Mouse (Mus musculus): ENCODE measurements around the gene 1700086D15Rik.

The 1700086D15Rik gene

GRCm38 (mm10) chr11:65159791-65160190, at the start of gene 1700086D15Rik:
Gene 1700086D15Rik (minus strand): TSS chr11:65159891.
- no peak for DNase-seq (ENCODE audit: low read depth, low spot score)

DNA sequence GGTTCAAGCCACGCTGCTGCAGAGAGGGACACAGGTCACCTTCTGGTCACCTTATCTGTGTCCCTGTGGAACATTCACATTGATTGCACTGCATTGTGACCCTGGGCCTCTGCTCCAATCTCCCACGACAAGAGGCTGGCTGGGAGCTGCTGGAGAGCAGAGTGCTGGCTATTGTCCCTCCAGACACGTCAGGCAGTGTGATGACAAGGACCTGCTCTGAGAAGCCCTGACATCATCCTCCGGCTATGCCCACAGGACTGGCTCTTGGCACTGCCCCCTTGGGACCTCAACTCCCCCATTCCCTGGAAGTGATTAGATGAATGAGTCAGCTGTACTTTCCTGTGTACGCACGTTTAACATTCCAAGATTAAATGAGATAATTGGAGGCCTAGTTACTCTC, 49.8 kb upstream of the 1700086D15Rik start:
- DNase-seq (ENCODE audit: low read depth, low spot score) = no peak

GRCm38 (mm10) chr11:65205306-65205705, 45.6 kb upstream of the 1700086D15Rik start:
- no peak for DNase-seq (ENCODE audit: low read depth, low spot score)

GRCm38 (mm10) chr11:65204651-65205050, 45.0 kb upstream of the 1700086D15Rik start:
- DNase-seq (ENCODE audit: low read depth, low spot score) = no peak

- no peak for DNase-seq (ENCODE audit: low read depth, low spot score)
These were observed 43.3 kb upstream of the 1700086D15Rik start for GRCm38 (mm10) chr11:65203020-65203419.

DNA sequence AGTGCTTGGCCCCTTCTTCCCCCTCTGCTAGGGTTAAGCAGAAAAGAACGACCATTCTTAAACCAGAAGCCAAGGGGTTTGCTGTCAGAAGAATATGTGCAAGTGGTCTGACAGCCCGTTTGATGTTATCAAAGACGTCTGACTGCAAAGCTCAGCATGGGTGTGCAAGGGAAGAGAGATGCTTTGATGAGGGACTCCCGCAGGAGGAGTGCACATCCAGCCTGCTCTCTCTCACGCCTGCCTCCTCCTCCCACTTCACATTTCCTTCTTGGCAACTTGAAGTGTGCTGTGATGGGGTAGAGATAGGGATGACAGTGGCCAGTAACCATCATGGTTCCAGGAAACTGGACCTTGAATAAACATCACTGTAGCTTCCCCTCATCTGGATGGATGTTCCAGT, 42.5 kb upstream of the 1700086D15Rik start:
- DNase-seq (ENCODE audit: low read depth, low spot score) = no peak

- DNase-seq (ENCODE audit: low read depth, low spot score) = no peak
These were observed 38.3 kb upstream of the 1700086D15Rik start for GRCm38 (mm10) chr11:65198026-65198425.

GRCm38 (mm10) chr11:65197280-65197679, 37.6 kb upstream of the 1700086D15Rik start:
- DNase-seq (ENCODE audit: low read depth, low spot score) = peak; percentile 71

- no peak for DNase-seq (ENCODE audit: low read depth, low spot score)
These were observed 27.3 kb upstream of the 1700086D15Rik start for GRCm38 (mm10) chr11:65186974-65187373.

GRCm38 (mm10) chr11:65185114-65185513, 25.4 kb upstream of the 1700086D15Rik start:
- DNase-seq (ENCODE audit: low read depth, low spot score) = no peak

DNA sequence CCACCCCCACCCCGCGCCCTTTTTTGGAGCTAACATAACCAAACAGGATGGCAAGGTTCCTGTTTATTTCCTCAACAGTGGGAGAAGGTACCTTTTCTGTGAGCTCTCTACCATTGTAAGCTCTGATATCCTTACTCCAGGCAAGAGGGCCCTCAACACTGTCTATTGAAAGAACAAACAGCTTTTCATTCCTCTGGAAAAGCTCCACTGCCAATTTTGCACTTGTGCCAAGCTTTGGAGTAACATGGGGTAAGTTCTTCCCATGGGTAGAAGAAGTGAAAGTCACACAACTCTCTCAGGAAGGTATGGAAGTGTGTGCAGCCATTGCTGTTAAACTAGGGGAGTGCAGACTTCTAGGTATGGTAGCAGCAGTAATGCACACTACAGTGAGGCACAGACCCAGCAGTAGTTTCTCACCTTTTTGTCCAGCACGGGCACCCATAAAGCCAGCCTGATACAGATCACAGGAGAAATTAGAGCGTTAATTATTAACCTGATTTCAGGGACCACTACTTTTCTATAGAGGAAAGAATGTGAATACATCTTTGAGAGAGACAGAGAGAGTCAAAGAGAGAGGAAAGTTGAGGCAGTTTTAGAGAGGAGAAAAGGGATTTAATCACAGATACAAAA, 10.5 kb upstream of the 1700086D15Rik start:
- DNase-seq (ENCODE audit: low read depth, low spot score) = no peak

GRCm38 (mm10) chr11:65162767-65163120, 3.1 kb upstream of the 1700086D15Rik start, which contains the start of gene Arhgap44:
Gene Arhgap44 (minus strand): TSS chr11:65162961.
- DNase-seq (ENCODE audit: low read depth, low spot score) = peak; percentile 84

GRCm38 (mm10) chr11:65161881-65162766, 2.4 kb upstream of the 1700086D15Rik start:
- DNase-seq (ENCODE audit: low read depth, low spot score) = peak; percentile 58

DNA sequence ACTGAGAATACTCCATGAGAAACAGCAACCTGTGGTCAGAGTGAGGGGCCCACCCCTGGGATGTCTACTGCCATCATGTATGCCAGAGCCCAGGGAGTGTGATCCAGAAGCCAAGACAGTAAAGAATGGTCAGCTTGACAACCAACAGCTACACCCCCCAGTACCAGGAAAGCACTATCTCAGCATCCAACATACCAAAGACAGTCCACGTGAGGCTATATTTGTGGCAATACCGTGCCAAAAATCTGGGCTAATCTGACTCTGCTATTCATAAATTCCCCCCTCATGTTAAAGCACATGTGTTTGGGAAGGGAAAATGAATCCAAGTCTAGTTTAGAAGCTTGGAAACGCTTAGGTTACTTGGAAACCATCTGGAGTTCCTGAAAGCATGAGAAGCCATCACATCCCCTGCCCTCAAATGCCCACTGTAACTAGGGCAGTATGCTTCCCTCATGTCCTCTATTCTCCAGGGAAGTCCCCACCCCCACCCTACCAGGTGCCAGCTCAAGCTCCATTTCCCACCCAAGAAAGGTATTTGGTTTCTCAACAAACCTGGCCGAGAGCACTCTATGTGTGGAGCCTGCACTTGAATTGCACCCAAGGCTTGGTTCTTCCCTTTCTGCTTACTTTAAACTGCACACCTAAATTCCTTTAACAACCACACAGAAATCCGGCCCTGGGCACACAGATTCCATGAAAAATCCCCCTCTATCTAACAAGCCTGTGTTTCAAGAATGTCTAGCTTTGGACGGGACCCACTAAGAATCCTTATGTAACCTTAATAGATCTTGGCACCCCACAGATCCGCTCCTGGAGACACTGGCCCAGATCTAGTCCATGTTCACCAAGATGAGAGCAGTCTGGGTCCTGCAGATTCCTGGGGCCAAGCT, 1.5 kb upstream of the 1700086D15Rik start:
- DNase-seq (ENCODE audit: low read depth, low spot score) = no peak

GRCm38 (mm10) chr11:65158658-65158990, 1.1 kb downstream of the 1700086D15Rik start:
- DNase-seq (ENCODE audit: low read depth, low spot score) = peak; percentile 28

DNA sequence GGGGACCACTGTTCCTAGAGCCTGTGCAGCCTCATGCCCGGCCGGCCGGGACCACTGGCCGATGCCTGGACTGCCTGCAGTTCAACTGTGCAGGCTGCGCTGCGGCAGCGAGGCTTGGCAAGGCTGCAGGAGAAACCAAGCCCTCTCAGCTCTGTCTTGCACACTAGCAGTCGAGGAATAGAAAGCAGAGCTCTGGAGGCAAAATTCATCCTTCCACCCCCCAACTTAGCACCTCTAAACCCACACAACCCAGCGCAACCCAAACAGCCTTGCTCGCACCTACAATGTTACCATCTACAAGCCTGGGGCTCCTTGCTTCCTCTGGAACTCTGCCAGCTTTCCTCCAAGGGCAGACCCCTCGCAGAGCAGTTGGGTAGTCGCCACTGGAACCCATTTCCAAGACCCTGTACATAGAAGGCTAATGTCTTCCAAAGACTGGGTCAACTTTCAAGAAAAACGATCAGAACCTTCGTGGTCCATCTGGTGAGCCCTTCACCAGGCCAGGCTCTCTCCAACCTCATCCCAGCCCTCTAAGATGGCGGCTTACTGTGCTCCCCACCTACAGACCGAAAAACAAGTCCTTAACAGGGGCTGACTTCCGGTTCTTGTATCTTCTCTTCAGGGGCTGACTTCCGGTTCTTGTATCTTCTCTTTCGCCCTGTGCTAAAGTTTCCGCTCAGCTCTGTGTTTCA, 1.6 kb downstream of the 1700086D15Rik start:
- peak; percentile 33 for DNase-seq (ENCODE audit: low read depth, low spot score)

DNA sequence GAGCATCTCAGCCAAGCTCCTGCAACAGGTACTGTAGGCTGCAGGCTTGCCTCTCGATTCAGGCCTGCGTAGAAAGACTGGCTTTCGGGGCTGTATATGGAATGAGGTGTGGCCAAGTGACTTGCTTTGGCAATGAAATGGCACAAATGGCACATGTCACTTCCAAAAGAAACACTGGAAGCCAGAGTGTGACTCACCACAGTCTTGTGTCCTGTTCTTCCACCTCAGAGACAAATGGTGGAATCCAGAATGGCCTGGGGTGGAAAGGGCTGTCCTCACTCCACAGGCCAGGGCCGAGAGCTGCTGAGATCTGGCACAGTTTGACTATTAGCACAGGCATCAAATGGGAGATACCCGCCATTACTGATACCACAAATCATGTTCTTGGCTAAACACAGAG, 6.7 kb downstream of the 1700086D15Rik start:
- DNase-seq (ENCODE audit: low read depth, low spot score) = no peak

GRCm38 (mm10) chr11:65148441-65148840, 11.2 kb downstream of the 1700086D15Rik start:
- no peak for DNase-seq (ENCODE audit: low read depth, low spot score)

DNA sequence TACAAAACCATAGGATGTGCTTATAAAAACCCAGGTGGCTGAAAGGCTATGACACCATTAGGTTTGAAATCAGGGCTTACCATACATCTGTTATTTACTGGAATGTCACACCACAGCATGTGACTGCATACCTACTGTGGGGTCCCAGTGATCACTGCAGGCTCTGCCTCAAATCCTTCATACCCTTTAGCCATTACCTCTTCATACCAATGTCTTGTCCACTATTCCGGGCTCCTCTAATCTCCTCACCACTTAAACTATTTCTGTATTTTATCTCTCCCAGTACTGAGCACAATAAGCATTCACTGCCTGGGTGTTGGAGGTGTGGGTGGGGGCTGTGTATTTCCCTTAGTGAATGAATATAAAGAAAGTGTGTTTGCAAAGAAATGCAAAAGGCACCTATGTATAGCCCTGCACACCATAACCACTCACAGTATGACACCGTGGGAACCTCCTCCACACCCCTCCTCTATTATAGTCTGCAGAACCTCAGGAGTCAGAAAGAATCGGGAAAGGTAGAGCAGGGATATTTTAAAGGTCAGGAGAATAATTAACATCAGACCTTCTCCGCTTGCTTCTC, 16.8 kb downstream of the 1700086D15Rik start:
- DNase-seq (ENCODE audit: low read depth, low spot score) = no peak

DNA sequence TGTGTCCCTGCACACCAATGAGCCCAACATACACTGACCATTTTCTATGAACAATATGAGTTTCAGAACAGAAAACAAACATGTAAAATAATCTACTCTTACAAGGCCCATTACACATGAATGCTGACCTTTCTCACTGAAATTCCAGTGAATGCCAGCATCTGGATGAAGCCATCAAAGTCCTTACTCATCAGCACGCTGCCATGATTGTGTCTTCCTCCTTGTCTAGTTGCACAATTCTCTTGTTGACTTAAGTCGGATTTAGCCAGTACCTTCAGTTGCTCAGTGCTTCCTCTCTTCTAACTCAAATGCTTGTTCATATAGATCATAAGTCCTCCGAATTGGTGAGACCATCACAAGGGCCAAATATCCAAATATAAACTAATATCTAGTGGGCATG, 20.7 kb downstream of the 1700086D15Rik start:
- DNase-seq (ENCODE audit: low read depth, low spot score) = no peak

GRCm38 (mm10) chr11:65137145-65137652, 22.5 kb downstream of the 1700086D15Rik start:
- DNase-seq (ENCODE audit: low read depth, low spot score) = no peak
